Mouse (Mus musculus): ENCODE measurements around the gene Slc24a2. TPM values are rescaled to one million over a fixed set of nuclear protein-coding genes. Genes with fewer than 3 reads are reported as not detected.

Gene Slc24a2
- 0.01 and 0.05 TPM in 2 replicates for polyA plus RNA-seq (2015; fragmentation: Nextera tagmentation; extraction: Ambion mirVana)

GRCm38 (mm10) chr4:87229960-87230551 lies at the start of gene Slc24a2:
TSS of gene Slc24a2 (minus strand) at chr4:87230477.

